Mouse (Mus musculus): ENCODE measurements around the gene Lrmp.

Gene Lrmp

DNA sequence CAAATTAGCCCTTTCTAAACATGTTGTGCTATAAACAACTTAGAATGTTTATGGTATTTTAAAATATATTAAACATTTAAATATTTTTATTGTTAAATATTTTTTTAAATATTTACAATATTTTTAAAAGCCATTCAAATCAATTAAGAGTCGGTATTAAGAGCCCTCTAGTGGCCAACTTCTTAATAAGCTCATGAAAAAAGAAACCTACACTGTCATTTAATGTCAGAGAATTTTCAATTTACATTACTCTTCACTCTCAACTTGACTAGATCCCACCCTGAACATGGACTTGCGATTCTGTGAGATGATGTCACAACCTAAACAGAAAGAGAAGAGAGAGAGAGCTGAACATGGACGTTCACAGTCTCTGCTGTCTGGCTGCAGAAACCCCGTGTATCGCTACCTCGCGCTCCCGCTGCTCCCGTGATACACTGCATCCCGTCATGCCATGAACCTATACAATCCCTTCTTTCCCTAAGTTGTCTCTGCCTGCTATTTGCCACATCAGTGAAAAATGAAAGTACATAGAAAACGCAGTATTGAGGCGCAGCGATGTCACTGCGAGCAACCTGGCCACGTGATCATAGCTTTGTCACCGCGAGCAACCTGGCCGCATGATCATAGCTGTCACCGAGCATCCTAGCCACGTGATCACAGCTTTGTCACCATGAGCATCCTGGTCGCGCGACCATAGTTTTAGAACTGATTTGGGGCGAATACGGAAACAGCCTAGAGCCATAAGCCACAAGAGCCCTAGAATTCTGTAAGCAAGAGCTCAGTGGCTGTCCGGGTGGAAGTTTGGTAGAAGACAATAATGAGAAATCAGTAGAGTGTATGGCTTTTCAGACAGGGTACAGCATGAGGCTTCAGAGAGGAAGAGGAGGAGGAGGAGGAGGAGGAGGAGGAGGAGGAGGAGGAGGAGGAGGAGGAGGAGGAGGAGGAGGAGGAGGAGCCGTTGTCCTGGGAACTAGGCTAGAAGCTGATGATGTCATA, 71.9 kb downstream of the Lrmp start:
- no peaks in the 10 kb centered on the region for H3K36me3 ChIP-seq (ENCODE audit: insufficient read depth, low read length)
- H3K4me1 ChIP-seq (replicated peaks; ENCODE audit: low read depth, low read length), result peaks cover 30% of the 10 kb centered on the region
- no peaks in the 10 kb centered on the region for H3K9me3 ChIP-seq (ENCODE audit: low read length)
- TF ChIP-seq NANOG (IDR thresholded peaks at IDR 0.05; ENCODE audit: borderline replicate concordance, low read length) (no peak), CTCF (conservative IDR thresholded peaks at IDR 0.05; ENCODE audit: low read length) (peak; percentile 43), POU5F1 (IDR thresholded peaks at IDR 0.05; ENCODE audit: borderline replicate concordance, low read length) (no peak)
- H3K4me3 ChIP-seq (replicated peaks; ENCODE audit: low read length), result no peak overlapping the region
- peaks cover 16% of the 10 kb centered on the region for H3K27me3 ChIP-seq (ENCODE audit: insufficient read depth, low read length)

DNA sequence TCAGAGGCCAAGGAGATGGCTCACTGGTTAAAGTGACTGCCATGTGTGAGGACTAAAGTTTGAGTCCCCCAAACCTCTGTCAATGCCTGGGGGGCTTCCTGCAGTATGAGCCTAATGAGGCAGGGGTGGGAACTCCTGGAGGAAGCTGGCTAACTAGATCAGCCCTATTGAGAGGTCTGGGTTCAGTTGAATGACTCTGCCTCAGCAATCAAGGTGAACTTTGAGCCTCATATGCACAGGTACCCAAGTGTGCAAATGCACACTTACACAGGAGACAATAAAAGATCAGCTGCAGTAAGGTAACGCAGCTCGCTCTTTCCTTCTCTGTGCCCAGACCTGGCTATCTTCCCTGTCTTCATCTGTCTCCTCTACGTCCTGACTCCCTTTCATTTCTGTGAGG, 77.6 kb downstream of the Lrmp start:
- TF ChIP-seq NANOG (IDR thresholded peaks at IDR 0.05; ENCODE audit: borderline replicate concordance, low read length) (no peak), CTCF (conservative IDR thresholded peaks at IDR 0.05; ENCODE audit: low read length) (no peak), POU5F1 (IDR thresholded peaks at IDR 0.05; ENCODE audit: borderline replicate concordance, low read length) (no peak)
- no peaks in the 10 kb centered on the region for H3K9me3 ChIP-seq (ENCODE audit: low read length)
- H3K27me3 ChIP-seq (ENCODE audit: insufficient read depth, low read length), result peaks cover 12% of the 10 kb centered on the region
- H3K36me3 ChIP-seq (ENCODE audit: insufficient read depth, low read length), result no peaks in the 10 kb centered on the region
- peaks cover 17% of the 10 kb centered on the region for H3K4me1 ChIP-seq (replicated peaks; ENCODE audit: low read depth, low read length)
- no peak overlapping the region for H3K4me3 ChIP-seq (replicated peaks; ENCODE audit: low read length)

DNA sequence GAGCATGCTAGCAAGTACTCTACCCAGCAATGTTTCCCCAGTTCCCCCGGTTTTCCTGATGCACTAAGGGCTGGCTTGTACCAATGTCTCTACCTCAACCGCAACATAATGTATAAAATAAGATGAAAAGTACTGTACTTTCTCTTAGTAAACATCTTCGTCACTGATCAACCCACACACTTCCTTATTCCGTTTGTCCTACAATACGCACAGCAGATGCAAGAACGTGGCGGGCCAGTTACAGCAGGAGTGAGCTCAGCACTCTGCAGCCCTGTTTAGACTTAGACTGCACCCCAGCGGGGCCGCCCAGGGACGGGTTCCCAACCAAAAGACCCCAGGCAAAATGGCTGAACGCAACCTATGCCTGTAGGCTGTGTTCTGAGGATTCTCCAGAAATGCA, 78.0 kb downstream of the Lrmp start:
- TF ChIP-seq NANOG (IDR thresholded peaks at IDR 0.05; ENCODE audit: borderline replicate concordance, low read length) (no peak), POU5F1 (IDR thresholded peaks at IDR 0.05; ENCODE audit: borderline replicate concordance, low read length) (no peak), CTCF (conservative IDR thresholded peaks at IDR 0.05; ENCODE audit: low read length) (no peak)
- peaks cover 13% of the 10 kb centered on the region for H3K4me1 ChIP-seq (replicated peaks; ENCODE audit: low read depth, low read length)
- H3K27me3 ChIP-seq (ENCODE audit: insufficient read depth, low read length), result peaks cover 8% of the 10 kb centered on the region
- no peak overlapping the region for H3K4me3 ChIP-seq (replicated peaks; ENCODE audit: low read length)
- no peaks in the 10 kb centered on the region for H3K9me3 ChIP-seq (ENCODE audit: low read length)
- no peaks in the 10 kb centered on the region for H3K36me3 ChIP-seq (ENCODE audit: insufficient read depth, low read length)

DNA sequence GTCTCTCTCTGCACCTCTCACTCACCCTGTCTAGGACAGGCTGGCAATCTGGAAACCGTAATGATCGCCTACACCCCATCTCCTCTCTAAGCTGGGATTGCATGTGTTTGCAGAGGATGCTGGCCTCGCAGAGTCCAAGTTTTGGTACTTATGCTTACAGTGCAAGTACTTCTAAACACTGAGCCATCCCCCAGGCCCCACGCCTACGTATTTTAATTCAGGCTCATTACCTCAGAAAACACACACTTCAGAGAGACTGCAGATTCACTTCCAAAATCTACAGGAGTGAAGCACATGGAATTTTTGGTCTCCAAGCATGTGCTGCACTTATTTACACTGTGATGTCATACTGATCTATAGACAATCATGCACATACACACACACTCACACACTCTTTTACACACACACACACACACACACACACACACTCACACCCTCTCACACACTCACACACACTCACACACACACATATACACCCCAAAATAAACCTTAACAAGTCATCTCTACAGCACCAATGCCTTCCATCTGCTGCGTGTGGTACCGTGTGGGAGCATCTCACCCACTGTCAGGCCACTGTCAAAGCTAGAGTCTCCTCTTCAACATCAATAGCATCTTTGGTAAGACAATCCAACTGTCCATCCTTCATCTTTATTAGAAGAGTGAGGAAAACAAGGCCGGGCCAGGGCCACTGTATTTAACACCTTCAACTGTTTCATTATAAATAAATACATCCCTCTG, 82.7 kb downstream of the Lrmp start:
- Histone ChIP-seq H3K36me3 (ENCODE audit: insufficient read depth, low read length) (no peaks in the 10 kb centered on the region), H3K9me3 (ENCODE audit: low read length) (no peaks in the 10 kb centered on the region), H3K4me1 (replicated peaks; ENCODE audit: low read depth, low read length) (peaks cover 6% of the 10 kb centered on the region; the same call in 1 of the 2 replicates), H3K4me3 (replicated peaks; ENCODE audit: low read length) (no peak overlapping the region), H3K27me3 (ENCODE audit: insufficient read depth, low read length) (no peaks in the 10 kb centered on the region)
- no peak for TF ChIP-seq CTCF (conservative IDR thresholded peaks at IDR 0.05; ENCODE audit: low read length)
- no peak for TF ChIP-seq POU5F1 (IDR thresholded peaks at IDR 0.05; ENCODE audit: borderline replicate concordance, low read length)
- TF ChIP-seq NANOG (IDR thresholded peaks at IDR 0.05; ENCODE audit: borderline replicate concordance, low read length), result no peak

DNA sequence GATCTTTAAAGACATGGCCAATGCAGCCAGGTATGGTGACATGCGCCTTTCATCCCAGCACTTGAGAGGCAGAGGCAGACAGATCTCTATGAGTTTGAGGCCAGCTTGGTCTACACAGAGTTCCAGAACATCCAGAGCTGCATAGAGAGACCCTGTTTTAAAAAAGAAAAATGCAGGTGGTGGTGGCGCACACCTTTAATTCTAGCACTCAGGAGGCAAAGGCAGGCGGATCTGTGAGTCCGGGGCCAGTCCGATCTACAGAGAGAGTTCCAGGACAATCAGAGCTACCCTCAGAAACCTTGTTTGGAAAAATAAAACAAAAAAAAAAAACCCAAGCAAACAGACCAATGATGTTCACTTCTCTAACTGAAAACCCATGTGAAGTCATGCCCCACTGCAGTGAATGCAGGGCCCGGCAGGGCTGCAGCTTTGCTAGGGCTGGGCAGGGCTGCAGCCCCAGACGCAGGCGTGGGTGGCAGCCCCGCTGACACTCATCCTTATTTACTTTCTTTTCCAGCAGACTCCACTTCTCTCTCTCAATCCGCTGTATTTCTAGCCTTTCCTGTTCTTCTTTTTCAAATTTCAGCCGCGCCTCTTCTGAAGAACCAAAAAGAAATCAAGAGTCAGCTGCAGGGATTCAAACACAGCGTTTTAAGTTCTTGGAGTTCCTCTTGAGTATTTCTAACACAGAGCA, 87.1 kb downstream of the Lrmp start:
- no peak for TF ChIP-seq NANOG (IDR thresholded peaks at IDR 0.05; ENCODE audit: borderline replicate concordance, low read length)
- TF ChIP-seq POU5F1 (IDR thresholded peaks at IDR 0.05; ENCODE audit: borderline replicate concordance, low read length), result no peak
- no peak for TF ChIP-seq CTCF (conservative IDR thresholded peaks at IDR 0.05; ENCODE audit: low read length)
- H3K4me1 ChIP-seq (replicated peaks; ENCODE audit: low read depth, low read length), result no peaks in the 10 kb centered on the region
- no peaks in the 10 kb centered on the region for H3K9me3 ChIP-seq (ENCODE audit: low read length)
- H3K4me3 ChIP-seq (replicated peaks; ENCODE audit: low read length), result no peak overlapping the region
- no peaks in the 10 kb centered on the region for H3K36me3 ChIP-seq (ENCODE audit: insufficient read depth, low read length)
- no peaks in the 10 kb centered on the region for H3K27me3 ChIP-seq (ENCODE audit: insufficient read depth, low read length)

DNA sequence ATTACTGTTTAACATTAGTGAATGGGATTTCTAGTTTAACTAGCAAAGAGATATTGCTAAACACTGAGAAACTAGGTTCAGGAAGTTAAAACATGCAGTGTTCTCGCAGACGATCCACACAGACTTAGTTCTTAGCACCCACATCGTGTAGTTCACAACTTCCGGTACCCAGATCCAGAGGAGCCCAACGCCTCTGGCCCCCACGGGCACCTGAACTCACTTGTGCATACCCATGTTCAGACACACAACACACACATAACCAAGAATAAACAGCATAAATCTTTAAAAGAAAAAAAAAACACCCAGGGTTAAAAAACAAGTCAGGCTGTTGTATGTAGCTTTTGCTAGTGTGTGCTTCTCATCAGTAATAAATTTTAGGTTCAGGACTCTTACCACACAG, 89.0 kb downstream of the Lrmp start:
- H3K4me3 ChIP-seq (replicated peaks; ENCODE audit: low read length), result no peak overlapping the region
- H3K9me3 ChIP-seq (ENCODE audit: low read length), result no peaks in the 10 kb centered on the region
- no peaks in the 10 kb centered on the region for H3K36me3 ChIP-seq (ENCODE audit: insufficient read depth, low read length)
- no peaks in the 10 kb centered on the region for H3K4me1 ChIP-seq (replicated peaks; ENCODE audit: low read depth, low read length)
- no peaks in the 10 kb centered on the region for H3K27me3 ChIP-seq (ENCODE audit: insufficient read depth, low read length)
- no peak for TF ChIP-seq POU5F1 (IDR thresholded peaks at IDR 0.05; ENCODE audit: borderline replicate concordance, low read length)
- TF ChIP-seq NANOG (IDR thresholded peaks at IDR 0.05; ENCODE audit: borderline replicate concordance, low read length), result no peak

DNA sequence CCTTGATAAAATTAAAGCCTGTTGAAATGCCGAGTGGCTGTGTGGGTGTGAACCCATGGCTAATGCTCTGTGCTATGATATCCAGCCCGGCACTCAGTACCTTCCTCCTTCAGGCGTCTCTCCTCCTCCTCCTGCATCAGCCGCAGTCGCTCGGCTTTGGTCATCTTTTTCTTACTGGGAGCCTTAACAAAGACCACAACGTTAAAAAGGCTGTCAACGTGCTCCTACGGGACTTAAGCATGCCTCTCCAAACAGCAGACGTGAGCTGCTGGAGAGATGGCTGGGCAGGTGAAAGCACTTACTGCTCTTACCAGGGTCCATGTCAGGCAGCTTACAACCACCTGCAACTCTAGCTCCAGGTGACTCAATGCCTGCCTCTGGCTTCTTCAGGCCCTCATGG, 89.7 kb downstream of the Lrmp start:
- Histone ChIP-seq H3K27me3 (ENCODE audit: insufficient read depth, low read length) (no peaks in the 10 kb centered on the region), H3K4me1 (replicated peaks; ENCODE audit: low read depth, low read length) (peaks cover 4% of the 10 kb centered on the region), H3K9me3 (ENCODE audit: low read length) (no peaks in the 10 kb centered on the region), H3K4me3 (replicated peaks; ENCODE audit: low read length) (no peak overlapping the region), H3K36me3 (ENCODE audit: insufficient read depth, low read length) (no peaks in the 10 kb centered on the region)
- no peak for TF ChIP-seq POU5F1 (IDR thresholded peaks at IDR 0.05; ENCODE audit: borderline replicate concordance, low read length)
- TF ChIP-seq NANOG (IDR thresholded peaks at IDR 0.05; ENCODE audit: borderline replicate concordance, low read length), result no peak
- TF ChIP-seq CTCF (conservative IDR thresholded peaks at IDR 0.05; ENCODE audit: low read length), result no peak
